Mouse (Mus musculus): ENCODE data around the gene Prune2.
"Not testable (repeated sequence)": the region's sequence is repeated elsewhere in the genome, so short reads cannot be mapped to it uniquely, and the experiment has no call there.

Gene Prune2

DNA sequence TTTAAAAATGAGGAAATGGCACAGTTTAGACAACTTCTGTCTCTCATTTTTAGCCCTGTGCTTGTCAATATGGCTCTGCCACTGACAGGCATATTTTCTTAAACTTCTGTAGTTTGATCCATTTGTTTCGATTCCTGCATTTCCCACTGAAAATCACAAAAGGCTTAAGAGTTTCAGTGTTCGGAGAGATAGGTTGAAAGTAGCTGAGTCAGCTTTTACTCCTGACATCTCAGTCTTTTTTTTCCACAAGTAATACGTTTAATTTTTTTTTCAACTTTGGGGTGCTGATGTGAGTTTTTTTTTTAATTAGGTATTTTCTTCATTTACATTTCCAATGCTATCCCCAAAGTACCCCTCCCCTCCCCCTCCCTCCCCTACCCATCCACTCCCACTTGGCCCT, 174.6 kb downstream of the Prune2 start:
- no peak for DNase-seq

GRCm38 (mm10) chr19:17136677-17137460, 181.0 kb downstream of the Prune2 start:
- no peak for DNase-seq

GRCm38 (mm10) chr19:17137656-17138055, 181.7 kb downstream of the Prune2 start:
- DNase-seq = no peak

DNA sequence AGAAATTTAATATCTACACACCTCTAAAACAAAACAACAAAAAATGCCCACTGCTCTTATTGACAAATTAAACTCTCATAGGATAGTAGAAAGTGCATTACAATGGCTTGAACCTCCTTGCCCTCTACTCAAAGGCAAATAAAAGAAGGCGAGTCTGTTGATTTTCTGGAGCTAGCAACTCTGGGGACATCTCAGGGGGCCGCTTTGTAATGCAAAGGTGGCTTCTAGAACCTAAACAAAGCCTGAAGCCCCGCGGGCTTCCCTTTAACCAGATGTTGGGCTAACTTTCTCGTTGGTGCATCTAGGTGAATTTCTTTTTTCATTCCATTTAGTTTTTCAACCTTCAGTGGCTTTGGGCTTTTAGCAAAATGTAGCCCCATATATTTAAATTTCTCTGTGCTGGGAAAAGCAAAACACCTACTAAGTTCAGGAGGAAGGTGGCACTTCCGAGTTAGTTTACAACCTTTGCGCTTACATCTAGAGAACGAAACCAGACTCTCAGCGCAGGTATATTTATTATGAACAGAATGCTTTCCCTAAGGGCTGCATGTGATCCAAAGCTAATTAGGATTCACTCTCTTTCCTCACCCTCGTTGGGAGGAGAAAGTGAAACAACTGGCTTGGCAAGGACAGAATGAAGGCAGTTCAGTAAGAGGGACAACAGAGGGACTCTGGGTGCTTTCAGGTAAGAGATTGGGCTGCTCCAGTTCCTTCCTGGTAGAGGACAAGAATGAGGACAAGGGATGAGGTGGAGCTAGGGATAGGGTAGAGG, 182.4 kb downstream of the Prune2 start:
- no peak for DNase-seq

DNA sequence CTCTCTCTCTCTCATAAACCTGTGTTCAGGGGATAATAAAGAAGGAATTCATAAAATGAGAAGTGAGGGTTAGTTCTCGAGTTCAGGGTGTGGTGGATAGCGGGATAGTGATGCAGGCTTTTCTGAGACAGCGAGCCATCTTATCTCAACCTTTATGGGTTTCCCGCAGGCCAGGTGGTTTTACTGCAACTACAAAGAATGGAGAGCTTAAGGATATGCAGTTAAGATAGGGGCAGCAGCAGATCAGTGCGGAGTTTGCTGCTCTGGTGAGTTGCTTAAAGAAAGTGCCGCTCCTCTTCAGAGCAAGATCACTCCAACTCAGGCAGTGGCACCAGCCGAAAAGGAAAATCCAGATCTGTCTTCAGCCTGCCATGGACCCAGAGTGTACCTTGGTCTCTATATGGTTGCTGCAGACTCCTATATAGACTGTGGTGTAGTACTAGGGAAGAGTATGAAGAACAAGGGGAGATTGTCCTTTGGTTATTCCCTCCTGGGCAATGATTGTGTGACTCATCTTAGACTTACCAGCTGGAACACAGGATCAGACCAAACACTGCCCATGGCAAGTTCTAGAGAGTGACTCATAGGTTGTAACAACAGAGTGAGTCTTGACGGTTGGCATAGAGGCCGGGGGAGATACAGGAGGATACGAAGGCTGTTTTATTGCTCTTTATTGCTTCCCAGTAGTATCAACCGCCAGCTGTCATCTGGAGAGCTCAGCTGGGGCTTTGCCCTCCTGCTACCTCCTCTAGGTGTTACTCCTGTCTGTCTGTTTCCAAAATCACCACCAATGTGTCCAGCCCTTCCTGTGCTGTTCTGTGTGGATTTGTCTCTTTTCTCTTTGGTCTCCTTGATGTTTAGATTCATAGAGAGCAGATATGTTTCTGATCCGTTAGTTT, 184.3 kb downstream of the Prune2 start:
- no peak for DNase-seq

- DNase-seq = no peak
Observed at GRCm38 (mm10) chr19:17143245-17143644, 187.3 kb downstream of the Prune2 start.

DNA sequence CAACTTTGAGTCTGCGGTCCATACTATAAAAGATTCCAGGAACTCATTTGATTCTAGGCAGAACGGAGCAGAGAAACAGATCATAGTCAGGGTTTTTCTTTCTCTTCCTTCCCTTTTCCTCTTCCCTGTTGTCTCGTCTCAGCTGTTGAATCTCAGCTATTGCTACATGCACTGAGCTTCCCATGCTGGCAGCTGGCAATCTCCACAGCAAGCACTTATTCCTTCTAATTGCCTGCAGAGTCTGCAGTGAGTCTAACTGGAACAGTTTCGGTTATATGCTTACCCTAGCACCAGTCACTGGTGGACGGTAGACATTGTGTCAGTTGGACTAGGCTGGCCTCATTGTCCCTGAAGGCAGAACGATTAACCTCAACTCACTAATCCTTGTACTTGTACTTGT, 188.3 kb downstream of the Prune2 start:
- DNase-seq = no peak

DNA sequence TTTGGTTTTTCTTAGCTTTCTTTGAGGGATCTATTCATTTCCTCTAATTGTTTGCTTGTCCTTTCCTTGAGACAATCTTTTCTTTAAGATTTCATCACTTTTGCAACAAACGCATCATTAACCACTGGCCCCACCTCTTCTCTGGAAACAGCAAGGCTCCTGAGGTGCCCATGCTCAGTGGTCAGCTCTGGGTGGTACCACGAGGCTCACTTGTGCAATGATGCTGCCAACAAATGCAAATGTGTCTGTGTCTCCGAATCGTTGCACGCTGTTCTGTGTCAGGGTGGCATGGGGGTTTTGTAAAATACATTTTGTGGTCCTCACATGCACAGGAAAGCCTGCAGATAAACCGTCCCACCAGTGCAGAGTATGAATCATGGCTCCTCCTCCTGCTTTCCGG, 194.1 kb downstream of the Prune2 start:
- no peak for DNase-seq

GRCm38 (mm10) chr19:17151781-17152180, 195.9 kb downstream of the Prune2 start:
- DNase-seq = no peak

DNA sequence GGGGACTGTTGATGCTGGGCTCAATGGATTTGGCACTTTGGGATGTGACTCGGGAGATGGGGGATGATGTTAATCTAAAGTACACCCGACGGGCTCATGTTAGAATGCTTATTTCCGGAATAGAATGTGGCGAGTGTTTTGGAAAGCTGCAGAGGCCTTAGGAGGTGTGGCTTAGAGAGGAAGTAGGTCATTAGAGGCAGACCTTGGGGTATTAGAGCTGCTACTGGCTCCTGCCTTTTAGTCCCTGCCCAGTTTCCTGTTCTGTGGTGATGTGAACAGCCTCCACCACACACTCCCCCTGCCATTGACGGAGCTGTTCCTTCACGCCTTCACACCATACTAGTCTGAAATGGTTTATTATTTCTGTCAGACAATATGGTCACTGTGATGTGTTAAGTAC, 196.5 kb downstream of the Prune2 start:
- DNase-seq = no peak

DNA sequence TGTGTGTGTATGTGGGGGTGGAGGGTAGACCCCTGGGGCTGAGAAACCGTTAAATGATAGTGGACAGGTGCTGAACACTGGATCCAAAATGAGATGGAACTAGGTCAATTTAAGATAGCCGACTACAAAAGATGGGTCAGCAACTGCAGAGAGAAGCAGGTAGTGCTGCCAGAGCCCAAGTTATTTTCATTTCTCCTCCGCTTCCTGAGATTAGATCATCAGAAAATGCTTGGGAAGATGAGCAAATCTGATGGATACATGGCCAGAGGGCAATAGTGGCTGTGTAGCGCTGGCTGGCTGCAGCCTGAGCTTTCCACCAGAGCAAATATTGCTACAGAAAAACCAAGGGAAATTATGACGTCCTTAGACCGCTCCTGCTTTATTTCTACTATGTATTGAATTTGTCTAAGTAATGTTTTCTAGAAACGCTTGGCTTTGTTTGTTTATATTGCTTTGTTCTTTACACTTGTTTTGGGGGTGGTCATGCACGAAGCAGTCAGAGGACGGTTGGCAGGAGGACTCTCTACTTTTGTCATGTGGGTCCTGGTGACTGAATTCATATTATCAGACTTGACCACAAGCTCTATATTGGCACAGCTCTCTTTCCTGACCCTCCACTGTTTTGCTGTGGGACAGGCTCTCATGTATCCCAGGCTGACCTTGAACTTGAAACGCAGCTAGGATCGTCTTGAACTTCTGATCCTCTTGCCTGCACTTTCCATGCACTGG, 198.2 kb downstream of the Prune2 start:
- DNase-seq = no peak

GRCm38 (mm10) chr19:17155216-17155615, 199.3 kb downstream of the Prune2 start:
- DNase-seq = no peak

DNA sequence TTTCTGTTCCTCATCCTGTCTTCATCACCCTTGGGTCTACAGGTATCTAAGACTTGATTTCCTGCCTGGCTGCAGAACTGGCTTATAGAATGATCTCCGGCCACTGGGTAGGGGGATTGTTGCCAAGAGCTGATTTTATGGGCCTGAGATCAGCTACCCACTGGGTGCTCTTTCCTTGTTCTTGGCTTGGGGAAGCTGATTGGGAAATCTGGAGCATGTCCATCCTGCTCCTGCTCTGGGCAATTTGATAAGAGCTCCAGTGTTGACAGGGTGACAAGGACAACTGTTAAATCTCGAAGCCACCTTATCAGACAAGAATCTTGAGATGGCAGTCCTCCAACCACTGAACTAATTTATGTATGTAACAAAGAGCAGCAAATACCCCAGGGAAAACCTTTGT, 203.8 kb downstream of the Prune2 start:
- DNase-seq = no peak

DNA sequence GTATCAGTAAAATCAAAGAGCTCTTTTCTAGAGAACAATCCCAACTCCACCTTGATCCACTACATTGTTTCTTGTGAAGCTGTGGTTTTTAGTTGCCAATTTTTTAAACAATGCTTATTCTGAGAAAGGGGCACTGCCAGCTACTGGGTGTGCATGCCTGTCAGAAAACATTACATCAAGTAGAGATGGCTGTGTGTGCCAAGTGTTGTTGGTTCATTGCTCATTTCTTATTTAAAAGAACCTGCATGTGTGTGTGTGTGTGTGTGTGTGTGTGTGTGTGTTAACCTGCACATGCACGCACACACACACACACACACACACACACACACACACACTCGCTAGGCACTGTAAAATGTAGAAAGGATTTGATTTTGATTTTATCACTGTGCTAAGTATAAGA, 204.3 kb downstream of the Prune2 start:
- DNase-seq = no peak

DNA sequence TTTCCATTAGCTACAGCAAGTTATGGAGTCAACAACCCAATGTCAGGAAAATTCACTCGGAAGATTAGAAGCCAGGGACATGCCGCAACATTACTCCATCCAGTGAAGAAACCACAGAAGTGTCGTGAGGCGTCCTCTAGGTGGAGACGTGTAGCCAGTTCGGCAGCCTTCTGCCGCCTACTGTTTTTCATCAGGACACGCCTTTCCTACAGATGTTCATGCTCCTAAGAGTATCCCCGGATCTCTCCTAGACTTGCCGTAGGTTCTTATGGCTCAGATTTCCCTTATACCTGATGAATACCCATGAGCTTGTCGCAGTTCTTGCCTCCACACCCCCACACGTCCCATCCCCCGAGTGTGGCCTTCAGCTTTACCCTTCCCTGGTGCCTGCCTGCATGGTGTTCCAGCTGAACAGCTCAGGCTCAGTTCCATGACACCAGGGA, 207.6 kb downstream of the Prune2 start:
- peak; percentile 39 to 50 for DNase-seq

GRCm38 (mm10) chr19:17166288-17166687, 210.4 kb downstream of the Prune2 start:
- DNase-seq = peak in 1 of 2 experiments; percentile 21

DNA sequence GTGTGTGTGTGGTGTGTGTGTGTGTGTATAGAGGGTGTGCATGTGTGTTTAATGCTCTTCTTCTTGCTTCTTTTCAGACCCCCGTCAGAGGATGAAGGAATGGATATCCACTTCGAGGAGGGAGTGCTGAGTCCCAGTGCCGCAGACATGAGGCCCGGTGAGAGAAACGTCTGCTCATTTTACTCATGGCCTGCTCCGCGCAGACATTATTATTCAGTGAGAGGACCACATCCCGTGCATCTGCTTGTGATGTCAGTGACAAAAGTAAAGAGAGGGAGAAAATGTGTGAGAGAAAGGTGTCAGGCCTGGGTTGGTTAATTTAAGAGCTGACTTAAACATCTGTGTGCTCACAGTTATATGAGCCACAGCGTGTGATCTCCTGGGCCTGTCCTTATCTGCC, 212.3 kb downstream of the Prune2 start:
- no peak for DNase-seq

DNA sequence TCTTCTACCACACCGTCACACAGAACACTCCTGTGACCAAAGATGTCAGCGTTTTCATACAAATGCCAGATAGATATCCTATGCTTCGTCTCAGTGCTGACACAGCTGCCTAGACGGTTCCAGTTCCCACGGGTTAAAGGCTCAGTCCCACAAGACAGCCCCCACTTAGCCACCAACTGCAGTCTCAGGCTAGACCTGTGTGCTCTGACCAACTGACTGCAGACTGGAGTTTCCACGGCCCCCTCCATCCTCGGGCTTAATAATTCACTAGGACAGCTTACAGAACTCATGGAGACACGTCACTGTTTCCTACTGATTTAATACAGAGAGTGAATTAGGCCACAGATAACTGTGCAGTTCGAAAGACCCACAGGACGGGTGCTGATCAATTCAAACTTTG, 213.8 kb downstream of the Prune2 start:
- DNase-seq = no peak

GRCm38 (mm10) chr19:17174501-17174900, 218.6 kb downstream of the Prune2 start:
- DNase-seq = not testable (repeated sequence)

DNA sequence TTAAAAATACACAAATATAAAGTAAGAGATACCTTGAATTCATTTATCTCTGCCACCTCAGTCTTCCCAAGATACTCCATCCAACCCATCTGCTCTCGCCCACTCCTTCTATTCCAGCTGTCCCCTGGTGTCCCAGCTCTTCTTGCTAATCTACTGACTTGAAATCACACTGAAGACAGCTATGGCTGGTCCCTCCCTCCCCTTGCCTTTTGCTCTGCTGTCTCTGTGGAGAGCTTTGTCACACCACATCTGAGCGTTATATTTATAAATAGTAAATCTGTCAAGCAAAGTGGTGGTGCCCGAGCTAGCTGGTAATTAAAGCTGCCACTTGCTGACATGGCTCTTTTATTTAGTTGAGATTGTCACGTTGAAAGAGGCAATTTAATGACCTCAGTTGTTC, 224.6 kb downstream of the Prune2 start:
- DNase-seq = no peak

DNA sequence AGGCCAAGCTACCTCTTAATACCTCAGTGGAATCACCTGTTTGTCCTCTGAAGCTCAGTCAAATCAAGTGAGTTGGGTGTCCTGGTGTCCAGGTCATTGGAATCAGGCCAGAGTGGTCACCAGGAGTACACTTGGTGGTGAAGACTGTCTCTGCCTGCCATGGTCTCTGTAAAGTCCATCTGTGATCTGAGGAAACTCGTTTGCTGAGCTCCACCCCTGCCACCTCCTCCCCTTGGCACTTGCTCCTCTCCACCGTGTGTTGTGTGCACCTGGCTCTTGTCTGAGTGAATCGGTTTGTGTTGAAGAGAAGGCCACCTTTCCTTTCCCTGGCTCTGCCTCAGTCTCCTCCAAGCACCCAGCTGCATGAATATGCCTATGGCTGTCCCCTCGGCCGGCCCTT, 238.8 kb downstream of the Prune2 start:
- DNase-seq = no peak

- DNase-seq = no peak
Observed at GRCm38 (mm10) chr19:17199059-17199458, 243.1 kb downstream of the Prune2 start.

Measured in spleen, adult 18-20 months (tissue).